In the genomic region with DNA sequence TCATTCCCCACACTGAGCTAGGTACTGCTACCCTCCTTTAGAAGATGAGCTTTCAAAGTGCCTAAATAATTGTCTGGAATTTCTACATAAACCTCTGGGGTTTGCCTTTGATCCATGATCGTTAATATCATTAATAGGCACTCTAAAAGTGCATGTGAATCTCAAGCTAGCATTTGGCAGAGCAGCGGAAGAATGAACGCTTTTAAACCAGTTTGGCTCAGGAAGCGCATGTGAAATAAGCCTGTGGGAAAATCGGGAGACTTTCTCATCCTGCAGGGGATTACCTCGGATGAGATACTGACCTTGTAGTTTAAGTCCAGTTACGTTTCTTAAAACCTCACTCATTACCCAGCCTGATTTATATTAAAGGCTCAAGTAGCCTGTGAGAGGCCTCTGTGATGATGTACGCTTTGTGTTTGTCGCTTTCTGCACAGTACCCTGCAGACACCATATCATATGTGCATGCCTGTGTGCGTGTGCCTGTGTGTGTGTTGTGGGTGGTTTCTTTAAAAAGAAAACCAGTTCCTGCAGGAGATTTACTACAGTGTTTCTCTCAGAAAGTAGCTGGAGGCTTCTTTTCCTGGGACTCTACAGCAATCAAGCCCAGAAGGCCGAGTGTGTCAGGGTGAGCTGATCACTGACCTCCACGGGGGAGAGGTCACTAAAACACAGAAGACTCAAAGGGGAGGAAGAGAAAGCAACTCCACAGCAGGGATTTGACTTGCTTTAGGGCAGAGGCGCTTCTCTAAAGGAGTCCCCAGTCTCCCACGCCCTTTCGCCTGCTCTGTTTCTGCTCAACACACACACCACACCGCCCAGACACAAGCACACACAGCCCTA, we compare ENCODE assay signal across 11 mouse cellular contexts. TPM values are rescaled to one million over a fixed set of nuclear protein-coding genes. Genes with fewer than 3 reads are reported as not detected.
DNase-seq lines count a peak whose midpoint lies in the region; ATAC-seq lines count a peak whose summit lies in the region.
"Had no signal": no experiment of that assay in that cellular context is flagged by ENCODE, and none has a peak within 500 bp of the region (broad histone marks: within the 10 kb centered on the region; RNA-seq: fewer than 3 reads in every experiment).

No protein-coding gene starts in this region.

- no peak overlapping the region for H3K4me3 ChIP-seq in heart, embryonic 16.5 days (ENCODE audit: low read length)
- H3K4me3 ChIP-seq in embryonic facial prominence, embryonic 11.5 days (ENCODE audit: low read depth, low read length): no peak overlapping the region
- no peak overlapping the region for H3K4me3 ChIP-seq in limb, embryonic 10.5 days

- H3K27me3 ChIP-seq in heart, embryonic 16.5 days (ENCODE audit: control insufficient read depth, insufficient read depth, low read length): no peaks in the 10 kb centered on the region
- H3K27me3 ChIP-seq in embryonic facial prominence, embryonic 11.5 days (ENCODE audit: control insufficient read depth, insufficient read depth, low read length): no peaks in the 10 kb centered on the region
- H3K27me3 ChIP-seq in limb, embryonic 10.5 days (ENCODE audit: low read depth, poor library complexity, severe bottlenecking): no peaks in the 10 kb centered on the region

- intact Hi-C loops in heart, postnatal 14 days (cut with DNase I): no loop called here

- no peaks in the 10 kb centered on the region for H3K36me3 ChIP-seq in heart, embryonic 16.5 days (ENCODE audit: control insufficient read depth, insufficient read depth)
- no peaks in the 10 kb centered on the region for H3K36me3 ChIP-seq in embryonic facial prominence, embryonic 11.5 days (replicated peaks; ENCODE audit: control insufficient read depth, insufficient read depth, low read depth, low read length)
- H3K36me3 ChIP-seq in limb, embryonic 10.5 days: no peaks in the 10 kb centered on the region

- no peak overlapping the region for H3K4me2 ChIP-seq in heart, embryonic 16.5 days (ENCODE audit: low read depth, low read length)
- H3K4me2 ChIP-seq in embryonic facial prominence, embryonic 11.5 days (ENCODE audit: low read depth, low read length): no peak overlapping the region

- no peak overlapping the region for H3K9ac ChIP-seq in heart, embryonic 16.5 days (ENCODE audit: low read length)
- no peak overlapping the region for H3K9ac ChIP-seq in embryonic facial prominence, embryonic 11.5 days (replicated peaks; ENCODE audit: low read length)

- H3K9me3 ChIP-seq in heart, embryonic 16.5 days (replicated peaks; ENCODE audit: control insufficient read depth, low read length): no peaks in the 10 kb centered on the region
- no peaks in the 10 kb centered on the region for H3K9me3 ChIP-seq in embryonic facial prominence, embryonic 11.5 days (replicated peaks; ENCODE audit: control insufficient read depth, low read length)
- H3K9me3 ChIP-seq in limb, embryonic 10.5 days (replicated peaks): no peaks in the 10 kb centered on the region

- ATAC-seq in heart, embryonic 16.5 days (replicated peaks; ENCODE audit: extremely low read depth, insufficient read depth, low FRiP score): peak; percentile 37; the same call in 1 of the 2 replicates
- peak; percentile 58; the same call in 1 of the 2 replicates for ATAC-seq in embryonic facial prominence, embryonic 11.5 days (replicated peaks; ENCODE audit: insufficient number of reproducible peaks, low FRiP score, low TSS enrichment, low read depth)

- WGBS in heart, embryonic 16.5 days: 61% methylated on average over 16 of the region's 16 CpGs
- 25% methylated on average over 16 of the region's 16 CpGs for WGBS in embryonic facial prominence, embryonic 11.5 days
- 34% methylated on average over 15 of the region's 16 CpGs for WGBS in limb, embryonic 10.5 days

- no peaks in the 10 kb centered on the region for H3K4me1 ChIP-seq in heart, embryonic 16.5 days (ENCODE audit: control insufficient read depth, insufficient read depth, low read length)
- peaks cover 3% of the 10 kb centered on the region; the same call in 1 of the 2 replicates for H3K4me1 ChIP-seq in embryonic facial prominence, embryonic 11.5 days (ENCODE audit: control insufficient read depth, insufficient read depth, low read length)
- H3K4me1 ChIP-seq in limb, embryonic 10.5 days: peaks cover 15% of the 10 kb centered on the region

- DNase-seq in heart, postnatal 14 days: no peak
- peak; percentile 37 for DNase-seq in ZHBTc4 (ENCODE audit: low read depth, low spot score)
- DNase-seq in embryonic facial prominence, embryonic 11.5 days (ENCODE audit: low spot score): no peak
- peak; percentile 34 for DNase-seq in limb, embryonic 10.5 days (ENCODE audit: low spot score)
- DNase-seq in testis, postnatal 10 days (ENCODE audit: low spot score): no peak
- DNase-seq in testis, postnatal 14 days (ENCODE audit: low spot score): no peak
- no peak for DNase-seq in cerebellum, postnatal 36 days
- DNase-seq: cerebellum, adult 8-10 months; lung, postnatal 4 days; thymus, postnatal 36 days had no signal

- no peak overlapping the region for H3K27ac ChIP-seq in heart, embryonic 16.5 days (ENCODE audit: low read length)
- no peak overlapping the region for H3K27ac ChIP-seq in embryonic facial prominence, embryonic 11.5 days (replicated peaks; ENCODE audit: low read depth, low read length)
- no peak overlapping the region for H3K27ac ChIP-seq in limb, embryonic 10.5 days

RNA-seq across cellular contexts. Expression of a gene that starts 42.8 kb away (rescaled TPM):
- 9.9 and 10.6 TPM in 2 replicates for polyA plus RNA-seq in heart, embryonic 16.5 days (2015; fragmentation: Nextera tagmentation; extraction: Ambion mirVana)
- total RNA-seq in heart, postnatal 14 days (2021): 10 to 100 TPM; 15.7 to 16.0 TPM
- polyA plus RNA-seq in embryonic facial prominence, embryonic 11.5 days (2014; fragmentation: Nextera tagmentation; extraction: Ambion mirVana): 14.2 and 15.8 TPM in 2 replicates
- polyA plus RNA-seq in limb, embryonic 10.5 days (2016; fragmentation: Nextera tagmentation; extraction: Ambion mirVana): 7.6 and 14.7 TPM in 2 replicates

Comparison
In these comparisons a context has a peak if more than half of its experiments do, and no peak if none do; other contexts are left out.
1. DNase-seq: peak in ZHBTc4 (single experiment) and limb, embryonic 10.5 days (single experiment); none in heart, postnatal 14 days (0 of 2), embryonic facial prominence, embryonic 11.5 days (single experiment), testis, postnatal 10 days (single experiment), testis, postnatal 14 days (single experiment) and cerebellum, postnatal 36 days (0 of 2).